Mouse (Mus musculus) bone marrow, adult 2 months (tissue): ENCODE results near the gene Tns3.

Experiments used
- CTCF ChIP-seq: fragments of 200-500 bp; IDR thresholded peaks from 2 replicates; pipeline ENCODE4 v1.5.1; 2011; ENCODE audit warnings: low read length, control low read depth; ENCODE audit not compliant: control insufficient read depth, insufficient read depth
- POLR2A ChIP-seq: fragments of 200-500 bp; IDR thresholded peaks from 2 replicates; pipeline ENCODE4 v1.6.1; 2011; ENCODE audit warnings: low read depth, mild to moderate bottlenecking, control low read depth, low read length, borderline replicate concordance; ENCODE audit not compliant: control insufficient read depth

- no peak for TF ChIP-seq POLR2A
- TF ChIP-seq CTCF = no peak
These were observed 78.0 kb downstream of the Tns3 start for GRCm38 (mm10) chr11:8586374-8586773.
